Mouse (Mus musculus): ENCODE results near the gene Cd47. TPM values are rescaled to one million over a fixed set of nuclear protein-coding genes. Genes with fewer than 3 reads are reported as not detected.

Cd47 gene
- total and polyA plus RNA-seq, 2 experiments from 2014 or later, result 32.9 to 77.8 TPM

DNA sequence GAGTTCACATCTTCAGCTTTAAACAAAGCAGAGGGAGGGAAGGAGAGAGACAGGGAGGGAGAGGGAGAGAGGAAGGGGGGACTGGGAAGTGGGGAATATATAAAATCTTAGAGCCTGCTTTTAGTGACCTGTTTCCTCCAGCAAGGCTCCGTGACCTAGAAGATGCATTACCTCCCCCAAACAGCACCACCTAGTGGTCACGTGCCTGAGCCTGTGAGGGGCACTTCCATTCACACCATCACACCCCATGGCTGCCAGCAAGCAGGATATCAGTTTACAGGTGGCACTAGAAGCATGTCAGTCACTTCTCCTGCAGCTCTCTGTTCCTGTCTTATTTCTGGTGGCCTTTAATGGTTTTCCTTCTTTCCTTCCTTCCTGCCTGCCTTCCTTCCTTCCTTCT lies 92.6 kb downstream of the Cd47 start:
- Histone ChIP-seq H3K9ac (replicated peaks; ENCODE audit: low read depth, low read length) (no peak overlapping the region), H3K4me3 (ENCODE audit: low read depth, low read length) (no peak overlapping the region), H3K4me2 (ENCODE audit: low read depth, low read length) (no peak overlapping the region), H3K36me3 (replicated peaks; ENCODE audit: control insufficient read depth, insufficient read depth, low read length) (0 out of 2 replicates have a peak, but pooled peaks cover 8% of the 10 kb centered on the region), H3K9me3 (replicated peaks; ENCODE audit: control insufficient read depth, low read length) (peaks cover 5% of the 10 kb centered on the region; the same call in 1 of the 2 replicates), H3K27ac (ENCODE audit: low read depth) (no peak overlapping the region), H3K4me1 (ENCODE audit: control insufficient read depth, insufficient read depth) (peaks cover 7% of the 10 kb centered on the region), H3K27me3 (ENCODE audit: control insufficient read depth, insufficient read depth, low read length) (no peaks in the 10 kb centered on the region)
- no peak for ATAC-seq (ENCODE audit: insufficient read depth, low read depth)
- WGBS, result 71% methylated on average over 2 of the region's 2 CpGs
- DNase-seq (ENCODE audit: low spot score), result no peak
- TF ChIP-seq CTCF (IDR thresholded peaks at IDR 0.05; ENCODE audit: low read depth) (peak; percentile 28), EP300 (IDR thresholded peaks at IDR 0.05; ENCODE audit: low read depth) (no peak)

GRCm38 (mm10) chr16:49894624-49895023 lies 94.3 kb downstream of the Cd47 start:
- Histone ChIP-seq H3K27me3 (ENCODE audit: control insufficient read depth, insufficient read depth, low read length) (no peaks in the 10 kb centered on the region), H3K4me3 (ENCODE audit: low read depth, low read length) (no peak overlapping the region), H3K9me3 (replicated peaks; ENCODE audit: control insufficient read depth, low read length) (peaks cover 5% of the 10 kb centered on the region; the same call in 1 of the 2 replicates), H3K4me1 (ENCODE audit: control insufficient read depth, insufficient read depth) (no peaks in the 10 kb centered on the region; the same call in 1 of the 2 replicates), H3K4me2 (ENCODE audit: low read depth, low read length) (no peak overlapping the region), H3K9ac (replicated peaks; ENCODE audit: low read depth, low read length) (no peak overlapping the region), H3K27ac (ENCODE audit: low read depth) (no peak overlapping the region), H3K36me3 (replicated peaks; ENCODE audit: control insufficient read depth, insufficient read depth, low read length) (peaks cover 19% of the 10 kb centered on the region; the same call in 1 of the 2 replicates)
- 0 out of 2 replicates have a peak, but pooled peaks have one; percentile 24 for ATAC-seq (ENCODE audit: insufficient read depth, low read depth)
- TF ChIP-seq EP300 (IDR thresholded peaks at IDR 0.05; ENCODE audit: low read depth) (no peak), CTCF (IDR thresholded peaks at IDR 0.05; ENCODE audit: low read depth) (no peak)
- DNase-seq (ENCODE audit: low spot score), result no peak
- 48% methylated on average over 4 of the region's 4 CpGs for WGBS

GRCm38 (mm10) chr16:49896132-49896531 lies 95.8 kb downstream of the Cd47 start:
- ATAC-seq (ENCODE audit: insufficient read depth, low read depth), result no peak
- Histone ChIP-seq H3K4me3 (ENCODE audit: low read depth, low read length) (no peak overlapping the region), H3K27me3 (ENCODE audit: control insufficient read depth, insufficient read depth, low read length) (no peaks in the 10 kb centered on the region), H3K9me3 (replicated peaks; ENCODE audit: control insufficient read depth, low read length) (peaks cover 5% of the 10 kb centered on the region; the same call in 1 of the 2 replicates), H3K27ac (ENCODE audit: low read depth) (no peak overlapping the region), H3K9ac (replicated peaks; ENCODE audit: low read depth, low read length) (no peak overlapping the region), H3K4me2 (ENCODE audit: low read depth, low read length) (no peak overlapping the region), H3K36me3 (replicated peaks; ENCODE audit: control insufficient read depth, insufficient read depth, low read length) (peaks cover 19% of the 10 kb centered on the region; the same call in 1 of the 2 replicates), H3K4me1 (ENCODE audit: control insufficient read depth, insufficient read depth) (no peaks in the 10 kb centered on the region; the same call in 1 of the 2 replicates)
- WGBS, result 49% methylated on average over 8 of the region's 8 CpGs
- no peak for TF ChIP-seq EP300 (IDR thresholded peaks at IDR 0.05; ENCODE audit: low read depth)
- TF ChIP-seq CTCF (IDR thresholded peaks at IDR 0.05; ENCODE audit: low read depth), result no peak
- DNase-seq (ENCODE audit: low spot score), result no peak

DNA sequence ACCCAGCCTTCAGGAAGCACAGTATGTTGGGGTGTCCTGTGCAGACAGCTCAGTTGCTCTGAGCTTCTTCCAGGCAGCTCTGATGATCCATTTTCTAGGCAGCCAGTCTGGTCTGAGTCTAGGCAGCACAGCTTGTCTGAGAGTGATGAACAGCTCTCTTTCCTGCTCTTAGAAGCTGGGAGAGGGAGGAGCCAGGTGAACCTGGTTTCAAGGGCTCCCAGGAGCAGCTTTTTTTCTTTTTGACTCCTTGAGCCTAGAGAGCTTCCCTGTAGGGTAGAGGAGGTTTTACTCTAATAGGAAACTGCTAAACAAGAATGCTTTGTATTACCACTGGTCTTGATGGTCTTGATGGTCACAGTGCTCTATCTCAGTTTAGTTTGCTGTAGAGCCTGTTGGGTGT lies 101.1 kb downstream of the Cd47 start:
- Histone ChIP-seq H3K4me2 (ENCODE audit: low read depth, low read length) (no peak overlapping the region), H3K36me3 (replicated peaks; ENCODE audit: control insufficient read depth, insufficient read depth, low read length) (peaks cover 23% of the 10 kb centered on the region), H3K9ac (replicated peaks; ENCODE audit: low read depth, low read length) (no peak overlapping the region), H3K4me1 (ENCODE audit: control insufficient read depth, insufficient read depth) (peaks cover 21% of the 10 kb centered on the region), H3K27me3 (ENCODE audit: control insufficient read depth, insufficient read depth, low read length) (no peaks in the 10 kb centered on the region), H3K27ac (ENCODE audit: low read depth) (no peak overlapping the region), H3K4me3 (ENCODE audit: low read depth, low read length) (no peak overlapping the region), H3K9me3 (replicated peaks; ENCODE audit: control insufficient read depth, low read length) (no peaks in the 10 kb centered on the region)
- ATAC-seq (ENCODE audit: insufficient read depth, low read depth) (no peak), DNase-seq (ENCODE audit: low spot score) (no peak)
- TF ChIP-seq EP300 (IDR thresholded peaks at IDR 0.05; ENCODE audit: low read depth) (no peak), CTCF (IDR thresholded peaks at IDR 0.05; ENCODE audit: low read depth) (no peak)

- H3K4me2 ChIP-seq (ENCODE audit: low read depth, low read length), result no peak overlapping the region
- peaks cover 21% of the 10 kb centered on the region for H3K36me3 ChIP-seq (replicated peaks; ENCODE audit: control insufficient read depth, insufficient read depth, low read length)
- no peak overlapping the region for H3K4me3 ChIP-seq (ENCODE audit: low read depth, low read length)
- DNase-seq (ENCODE audit: low spot score) (no peak), ATAC-seq (ENCODE audit: insufficient read depth, low read depth) (no peak)
- WGBS, result 89% methylated on average over 5 of the region's 5 CpGs
- TF ChIP-seq CTCF (IDR thresholded peaks at IDR 0.05; ENCODE audit: low read depth) (no peak), EP300 (IDR thresholded peaks at IDR 0.05; ENCODE audit: low read depth) (no peak)
- no peak overlapping the region for H3K27ac ChIP-seq (ENCODE audit: low read depth)
- no peak overlapping the region for H3K9ac ChIP-seq (replicated peaks; ENCODE audit: low read depth, low read length)
- H3K4me1 ChIP-seq (ENCODE audit: control insufficient read depth, insufficient read depth), result peaks cover 27% of the 10 kb centered on the region
- no peaks in the 10 kb centered on the region for H3K9me3 ChIP-seq (replicated peaks; ENCODE audit: control insufficient read depth, low read length)
- H3K27me3 ChIP-seq (ENCODE audit: control insufficient read depth, insufficient read depth, low read length), result no peaks in the 10 kb centered on the region
These were observed 101.8 kb downstream of the Cd47 start for GRCm38 (mm10) chr16:49902083-49902482.

Measured in heart, postnatal 0 days (tissue).